ENCODE assay signal across 8 mouse cellular contexts in genomic region chr17:56183658-56184103, GRCm38 (mm10). TPM values are rescaled to one million over a fixed set of nuclear protein-coding genes. Genes with fewer than 3 reads are reported as not detected.
DNase-seq lines count a peak whose midpoint lies in the region; ATAC-seq and TF ChIP-seq lines count a peak whose summit lies in the region.

TSS of gene Mydgf (minus strand) at chr17:56183920.

- H3K4me2 ChIP-seq in heart, embryonic 12.5 days, result peak within 1 kb of the TSS; percentile 91
- H3K4me2 ChIP-seq in kidney, postnatal 0 days (ENCODE audit: low read length), result peak within 1 kb of the TSS; percentile 82
- peak within 1 kb of the TSS; percentile 72 for H3K4me2 ChIP-seq in liver, embryonic 11.5 days
- H3K4me2 ChIP-seq in stomach, embryonic 14.5 days (replicated peaks; ENCODE audit: low read depth, low read length), result peak within 1 kb of the TSS; percentile 83

- H3K27ac ChIP-seq in heart, embryonic 12.5 days (ENCODE audit: poor library complexity, severe bottlenecking), result peak within 1 kb of the TSS; percentile 63; the same call in 1 of the 2 replicates
- H3K27ac ChIP-seq in kidney, postnatal 0 days, result peak within 1 kb of the TSS; percentile 68
- peak within 1 kb of the TSS; percentile 75 for H3K27ac ChIP-seq in liver, embryonic 11.5 days (ENCODE audit: low read depth, low read length)
- peak within 1 kb of the TSS; percentile 69; the same call in 1 of the 2 replicates for H3K27ac ChIP-seq in stomach, embryonic 14.5 days (ENCODE audit: low read length)

- peaks cover 23% of the 10 kb centered on the region for H3K4me1 ChIP-seq in heart, embryonic 12.5 days (replicated peaks)
- peaks cover 4% of the 10 kb centered on the region; the same call in 1 of the 2 replicates for H3K4me1 ChIP-seq in kidney, postnatal 0 days (replicated peaks; ENCODE audit: insufficient read depth, low read length)
- H3K4me1 ChIP-seq in liver, embryonic 11.5 days (replicated peaks; ENCODE audit: control insufficient read depth, insufficient read depth, low read length), result peaks cover 10% of the 10 kb centered on the region
- peaks cover 15% of the 10 kb centered on the region for H3K4me1 ChIP-seq in stomach, embryonic 14.5 days (ENCODE audit: control insufficient read depth, insufficient read depth, low read length)

- H3K9me3 ChIP-seq in heart, embryonic 12.5 days (replicated peaks), result no peaks in the 10 kb centered on the region
- H3K9me3 ChIP-seq in kidney, postnatal 0 days (replicated peaks; ENCODE audit: low read length), result no peaks in the 10 kb centered on the region
- H3K9me3 ChIP-seq in liver, embryonic 11.5 days (ENCODE audit: control insufficient read depth, low read length), result no peaks in the 10 kb centered on the region
- H3K9me3 ChIP-seq in stomach, embryonic 14.5 days (ENCODE audit: control insufficient read depth, low read depth, low read length), result no peaks in the 10 kb centered on the region

- peak; percentile 96 for DNase-seq in CD4-positive helper T cell, adult 2 months (ENCODE audit: low read depth, low spot score)
- peak; percentile 85 for DNase-seq in brain, embryonic 18.5 days (ENCODE audit: low read depth, low spot score)
- DNase-seq in kidney, postnatal 0 days (ENCODE audit: low spot score), result peak; percentile 95
- DNase-seq in liver, embryonic 11.5 days (ENCODE audit: low spot score), result peak; percentile 97
- DNase-seq in naive thymus-derived CD4-positive, alpha-beta T cell, adult 2 months (ENCODE audit: low read depth), result peak; percentile 95

- peak; percentile 25; the same call in 1 of the 2 replicates for TF ChIP-seq CTCF in kidney, postnatal 0 days (IDR thresholded peaks at IDR 0.05; ENCODE audit: low read depth)

- H3K4me3 ChIP-seq in heart, embryonic 12.5 days, result peak within 1 kb of the TSS; percentile 92
- H3K4me3 ChIP-seq in kidney, postnatal 0 days (replicated peaks; ENCODE audit: low read depth, low read length), result peak within 1 kb of the TSS; percentile 71
- peak within 1 kb of the TSS; percentile 90 for H3K4me3 ChIP-seq in liver, embryonic 11.5 days (ENCODE audit: low read depth, low read length)
- peak within 1 kb of the TSS; percentile 92 for H3K4me3 ChIP-seq in stomach, embryonic 14.5 days (ENCODE audit: low read depth, low read length)

- peak within 1 kb of the TSS; percentile 78 for H3K9ac ChIP-seq in heart, embryonic 12.5 days
- peak within 1 kb of the TSS; percentile 70 for H3K9ac ChIP-seq in kidney, postnatal 0 days (ENCODE audit: low read depth, low read length)
- peak within 1 kb of the TSS; percentile 86 for H3K9ac ChIP-seq in liver, embryonic 11.5 days (ENCODE audit: low read depth, low read length)
- H3K9ac ChIP-seq in stomach, embryonic 14.5 days (replicated peaks; ENCODE audit: low read depth, low read length), result peak within 1 kb of the TSS; percentile 63

- peaks cover 57% of the 10 kb centered on the region for H3K36me3 ChIP-seq in heart, embryonic 12.5 days
- peaks cover 28% of the 10 kb centered on the region; the same call in 1 of the 2 replicates for H3K36me3 ChIP-seq in kidney, postnatal 0 days (ENCODE audit: insufficient read depth, low read length)
- peaks cover 41% of the 10 kb centered on the region for H3K36me3 ChIP-seq in liver, embryonic 11.5 days (ENCODE audit: control insufficient read depth, insufficient read depth, low read length)
- H3K36me3 ChIP-seq in stomach, embryonic 14.5 days (ENCODE audit: control insufficient read depth, insufficient read depth, low read length), result peaks cover 45% of the 10 kb centered on the region

- peak; percentile 98 for ATAC-seq in erythroid progenitor cell, adult 5-6 weeks (replicated peaks; ENCODE audit: low FRiP score, poor library complexity, severe bottlenecking)
- peak; percentile 93 for ATAC-seq in heart, embryonic 12.5 days (ENCODE audit: insufficient number of reproducible peaks, low FRiP score)
- peak; percentile 83 for ATAC-seq in kidney, postnatal 0 days (replicated peaks; ENCODE audit: low FRiP score, low read depth)
- ATAC-seq in liver, embryonic 11.5 days (replicated peaks; ENCODE audit: low FRiP score), result peak; percentile 91
- peak; percentile 89 for ATAC-seq in stomach, embryonic 14.5 days (ENCODE audit: insufficient number of reproducible peaks, insufficient read depth, low FRiP score, low read depth)

- under 1% methylated on average over 47 of the region's 47 CpGs for WGBS in heart, embryonic 12.5 days
- WGBS in kidney, postnatal 0 days, result 0% methylated on average over 47 of the region's 47 CpGs
- under 1% methylated on average over 47 of the region's 47 CpGs for WGBS in liver, embryonic 11.5 days
- WGBS in stomach, embryonic 14.5 days, result under 1% methylated on average over 47 of the region's 47 CpGs

- H3K27me3 ChIP-seq in heart, embryonic 12.5 days (replicated peaks), result no peaks in the 10 kb centered on the region
- no peaks in the 10 kb centered on the region for H3K27me3 ChIP-seq in kidney, postnatal 0 days (ENCODE audit: insufficient read depth, low read length)
- H3K27me3 ChIP-seq in liver, embryonic 11.5 days (replicated peaks; ENCODE audit: control insufficient read depth, insufficient read depth, low read length), result no peaks in the 10 kb centered on the region
- no peaks in the 10 kb centered on the region for H3K27me3 ChIP-seq in stomach, embryonic 14.5 days (ENCODE audit: control insufficient read depth, insufficient read depth, low read length)

RNA-seq across cellular contexts. Expression of gene Mydgf, which starts in this region (rescaled TPM):
- 9.6 and 11.2 TPM in 2 replicates for total RNA-seq in erythroid progenitor cell, adult 5-6 weeks (2015; ENCODE audit: low replicate concordance)
- total RNA-seq in erythroid progenitor cell, adult 5-6 weeks (2017; ENCODE audit: low replicate concordance), result 5.6 and 6.8 TPM in 2 replicates
- polyA plus RNA-seq in heart, embryonic 12.5 days (2016; fragmentation: Nextera tagmentation; extraction: Ambion mirVana), result 72.9 and 73.2 TPM in 2 replicates
- polyA plus RNA-seq in kidney, postnatal 0 days (2015; fragmentation: Nextera tagmentation; extraction: Ambion mirVana), result 83.0 and 85.0 TPM in 2 replicates
- polyA plus RNA-seq in liver, embryonic 11.5 days (2014; fragmentation: Nextera tagmentation; extraction: Ambion mirVana), result 98.7 and 102 TPM in 2 replicates
- 94.7 and 96.3 TPM in 2 replicates for polyA plus RNA-seq in stomach, embryonic 14.5 days (2014; fragmentation: Nextera tagmentation; extraction: Ambion mirVana)

Comparison
In these comparisons a context has a peak if more than half of its experiments do, and no peak if none do; other contexts are left out.
1. Peak in every context shown above with its lines: DNase-seq, ATAC-seq, H3K4me3 ChIP-seq and H3K27ac ChIP-seq.